Mouse (Mus musculus) testis, adult 2 months (tissue): ENCODE data around the gene Acy3.

ENCODE experiments used
- CTCF ChIP-seq: fragments of 200-500 bp; IDR thresholded peaks from 2 replicates; pipeline ENCODE4 v1.5.1; 2012; ENCODE audit warnings: low read depth, mild to moderate bottlenecking, inconsistent platforms, low read length, moderate library complexity; ENCODE audit not compliant: control insufficient read depth, insufficient read depth, insufficient replicate concordance
- POLR2A ChIP-seq: fragments of 200-500 bp; IDR thresholded peaks from 2 replicates; pipeline ENCODE4 v1.6.1; 2012; ENCODE audit warnings: low read depth, mild to moderate bottlenecking, inconsistent platforms, low read length, moderate library complexity; ENCODE audit not compliant: control insufficient read depth

DNA sequence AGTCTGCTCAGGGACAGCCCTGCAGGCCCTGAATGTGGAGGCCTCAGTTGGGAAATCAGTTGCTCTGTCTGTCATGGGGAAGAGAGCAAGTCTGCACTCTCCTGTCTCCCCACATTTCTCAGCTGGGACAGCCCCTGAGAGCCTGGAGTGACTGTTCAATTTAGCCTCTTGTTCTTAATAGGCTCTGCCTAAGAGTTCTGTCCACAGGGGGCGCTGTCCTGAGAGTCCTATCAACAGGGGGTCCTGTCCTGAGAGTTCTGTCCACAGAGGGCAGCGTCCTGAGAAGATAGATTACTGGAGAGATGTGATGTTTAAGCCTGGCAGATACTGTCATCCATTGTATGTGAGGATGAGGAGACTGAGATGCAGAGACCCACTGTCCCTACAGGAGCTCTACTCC lies 23.9 kb upstream of the Acy3 start:
- TF ChIP-seq CTCF, result peak; percentile 15; the same call in 1 of the 2 replicates
- TF ChIP-seq POLR2A, result no peak
